Mouse (Mus musculus) MEL (cell line): Measurements from ENCODE around the gene Atp1a3. TPM values are rescaled to one million over a fixed set of nuclear protein-coding genes. Genes with fewer than 3 reads are reported as not detected.

ENCODE experiments used
- DNase-seq: peaks from one replicate; pipeline ENCODE4 v3.0.0; 2011; ENCODE audit warnings: low read depth, low spot score
- H3K27ac ChIP-seq: 2 replicates; pipeline ENCODE4 v1.5.1; 2012; ENCODE audit warnings: low read depth, mild to moderate bottlenecking, control low read depth, low read length, moderate library complexity; ENCODE audit not compliant: control insufficient read depth
- H3K27me3 ChIP-seq, 2 experiments: fragments of 150-350 bp in 1 of 2; sonication (generic) in 1 of 2; 2 replicates each; pipeline ENCODE4 v1.6.1; 2012; ENCODE audit warnings: low read length in 2 of 2, mild to moderate bottlenecking in 2 of 2, improper control_type of control experiment in 1 of 2, moderate library complexity in 1 of 2; ENCODE audit not compliant: insufficient read depth in 2 of 2, control insufficient read depth in 1 of 2
- H3K36me3 ChIP-seq, 2 experiments: 2 replicates each; pipeline ENCODE4 v1.6.1; 2012 to 2014; ENCODE audit warnings: low read length in 2 of 2, improper control_type of control experiment in 1 of 2, inconsistent platforms in 1 of 2, mild to moderate bottlenecking in 1 of 2; ENCODE audit not compliant: insufficient read depth in 2 of 2, control insufficient read depth in 1 of 2
- H3K4me1 ChIP-seq, 2 experiments: fragments of 150-350 bp in 1 of 2; sonication (generic) in 1 of 2; 2 replicates each; pipeline ENCODE4 v1.6.1; 2012; ENCODE audit warnings: low read length in 2 of 2, improper control_type of control experiment in 1 of 2, mild to moderate bottlenecking in 1 of 2; ENCODE audit not compliant: insufficient read depth in 2 of 2, control insufficient read depth in 1 of 2
- H3K4me3 ChIP-seq, 2 experiments: fragments of 150-350 bp in 1 of 2; sonication (generic) in 1 of 2; 2 replicates each; pipeline ENCODE4 v1.5.1; 2012; ENCODE audit warnings: low read depth in 2 of 2, low read length in 2 of 2, mild to moderate bottlenecking in 2 of 2, moderate library complexity in 2 of 2, control low read depth in 1 of 2, improper control_type of control experiment in 1 of 2; ENCODE audit not compliant: control insufficient read depth in 1 of 2, insufficient read depth in 1 of 2
- H3K79me2 ChIP-seq: 2 replicates; pipeline ENCODE4 v1.6.1; 2012; ENCODE audit warnings: mild to moderate bottlenecking, low read length, moderate library complexity; ENCODE audit not compliant: control insufficient read depth, poor library complexity, insufficient read depth
- H3K9ac ChIP-seq: 2 replicates; pipeline ENCODE4 v1.6.1; 2012; ENCODE audit warnings: low read depth, mild to moderate bottlenecking, control low read depth, low read length, moderate library complexity; ENCODE audit not compliant: control insufficient read depth, poor library complexity, severe bottlenecking
- H3K9me3 ChIP-seq: fragments of 150-350 bp; sonication (generic); replicated peaks from 2 replicates; pipeline ENCODE4 v1.6.1; 2012; ENCODE audit warnings: mild to moderate bottlenecking, low read length, improper control_type of control experiment, moderate library complexity; ENCODE audit not compliant: insufficient read depth
- CTCF ChIP-seq, 3 experiments: IDR thresholded peaks in 2 of 3; conservative IDR thresholded peaks in 1 of 3; 2 replicates each; pipeline ENCODE4 v1.5.1; 2011 to 2012; ENCODE audit warnings: low read length in 3 of 3, low read depth in 2 of 3, mild to moderate bottlenecking in 2 of 3, improper control_type of control experiment in 1 of 3, inconsistent platforms in 1 of 3, mixed read lengths in 1 of 3, moderate library complexity in 1 of 3; ENCODE audit not compliant: control insufficient read depth in 1 of 3, insufficient read depth in 1 of 3, poor library complexity in 1 of 3, severe bottlenecking in 1 of 3
- GATA1 ChIP-seq: IDR thresholded peaks from 2 replicates; pipeline ENCODE4 v1.6.1; 2011; ENCODE audit warnings: low read depth, low read length, improper control_type of control experiment
- HCFC1 ChIP-seq: IDR thresholded peaks from 2 replicates; pipeline ENCODE4 v1.6.1; 2012; ENCODE audit warnings: low read depth, mild to moderate bottlenecking, inconsistent platforms, low read length, improper control_type of control experiment, moderate library complexity
- MAFK ChIP-seq: IDR thresholded peaks from 2 replicates; pipeline ENCODE4 v1.6.1; 2011; ENCODE audit warnings: low read depth, mild to moderate bottlenecking, low read length, improper control_type of control experiment, borderline replicate concordance
- MAZ ChIP-seq: IDR thresholded peaks from 2 replicates; pipeline ENCODE4 v1.6.1; 2012; ENCODE audit warnings: low read depth, mild to moderate bottlenecking, inconsistent platforms, low read length, improper control_type of control experiment
- MEF2A ChIP-seq: IDR thresholded peaks from 2 replicates; pipeline ENCODE4 v1.6.1; 2014; ENCODE audit warnings: low read depth, mild to moderate bottlenecking, inconsistent platforms, low read length, improper control_type of control experiment; ENCODE audit not compliant: poor library complexity, insufficient replicate concordance, severe bottlenecking; ENCODE audit errors: extremely low read depth
- MYB ChIP-seq: IDR thresholded peaks from 2 replicates; pipeline ENCODE4 v1.6.1; 2011; ENCODE audit warnings: mild to moderate bottlenecking, low read depth, low read length, improper control_type of control experiment
- NELFE ChIP-seq: IDR thresholded peaks from 2 replicates; pipeline ENCODE4 v1.6.1; 2011; ENCODE audit warnings: low read depth, low read length, improper control_type of control experiment
- NRF1 ChIP-seq: IDR thresholded peaks from 2 replicates; pipeline ENCODE4 v1.6.1; 2014; ENCODE audit warnings: low read depth, mild to moderate bottlenecking, inconsistent platforms, low read length, improper control_type of control experiment, moderate library complexity; ENCODE audit not compliant: poor library complexity, insufficient read depth, severe bottlenecking
- POLR2A ChIP-seq, 2 experiments: IDR thresholded peaks; 2 replicates each; pipeline ENCODE4 v1.6.1; 2011 to 2012; ENCODE audit warnings: low read length in 2 of 2, mild to moderate bottlenecking in 2 of 2, control low read depth in 1 of 2, improper control_type of control experiment in 1 of 2, low read depth in 1 of 2, moderate library complexity in 1 of 2; ENCODE audit not compliant: control insufficient read depth in 1 of 2, insufficient read depth in 1 of 2, poor library complexity in 1 of 2
- RCOR1 ChIP-seq: IDR thresholded peaks from 2 replicates; pipeline ENCODE4 v1.6.1; 2012; ENCODE audit warnings: low read depth, mild to moderate bottlenecking, inconsistent platforms, low read length, improper control_type of control experiment
- SMC3 ChIP-seq: IDR thresholded peaks from 2 replicates; pipeline ENCODE4 v1.6.1; 2011; ENCODE audit warnings: low read depth, low read length, improper control_type of control experiment
- TAL1 ChIP-seq: IDR thresholded peaks from 2 replicates; pipeline ENCODE4 v1.6.1; 2012; ENCODE audit warnings: mild to moderate bottlenecking, inconsistent platforms, low read length, moderate library complexity, mixed read lengths
- USF1 ChIP-seq: IDR thresholded peaks from 2 replicates; pipeline ENCODE4 v1.6.1; 2014; ENCODE audit warnings: low read depth, mild to moderate bottlenecking, inconsistent platforms, low read length, improper control_type of control experiment, moderate library complexity
- USF2 ChIP-seq, 2 experiments: IDR thresholded peaks; 2 replicates each; pipeline ENCODE4 v1.6.1; 2011 to 2012; ENCODE audit warnings: improper control_type of control experiment in 2 of 2, low read length in 2 of 2, borderline replicate concordance in 1 of 2, inconsistent platforms in 1 of 2, low read depth in 1 of 2, mild to moderate bottlenecking in 1 of 2; ENCODE audit not compliant: insufficient read depth in 1 of 2
- ZC3H11A ChIP-seq: IDR thresholded peaks from 2 replicates; pipeline ENCODE4 v1.6.1; 2012; ENCODE audit warnings: low read depth, mild to moderate bottlenecking, inconsistent platforms, low read length, improper control_type of control experiment
- ZKSCAN1 ChIP-seq: IDR thresholded peaks from 2 replicates; pipeline ENCODE4 v1.6.1; 2012; ENCODE audit warnings: low read depth, mild to moderate bottlenecking, inconsistent platforms, low read length, improper control_type of control experiment, moderate library complexity
- ZMIZ1 ChIP-seq: IDR thresholded peaks from 2 replicates; pipeline ENCODE4 v1.6.1; 2012; ENCODE audit warnings: low read depth, mild to moderate bottlenecking, inconsistent platforms, low read length, improper control_type of control experiment, moderate library complexity
- polyA plus RNA-seq, 2 experiments: library from polyadenylated mRNA; stranded (reverse) in 1 of 2; unstranded in 1 of 2; fragments of >175 nt in 1 of 2; fragments of >200 nt in 1 of 2; gene quantifications; 2 replicates each; pipeline versions ENCODE4 v1.2.1 to v1.2.4; 2012; ENCODE audit warnings: low replicate concordance in 2 of 2, low read depth in 1 of 2; ENCODE audit not compliant: insufficient read length in 2 of 2, insufficient read depth in 1 of 2, missing spikeins in 1 of 2
- total RNA-seq: library from RNA; depleted of rRNA; stranded (reverse); fragments of 300-350 nt; gene quantifications from 2 replicates; pipeline ENCODE4 v1.2.3, GENCODE M21; 2012; rRNA removed

Atp1a3 gene
- total RNA-seq: 0.19 and 0.26 TPM in 2 replicates
- 1 to 10 TPM in 1 of 2 experiments, not detected in 1; 3.5 TPM for polyA plus RNA-seq

DNA sequence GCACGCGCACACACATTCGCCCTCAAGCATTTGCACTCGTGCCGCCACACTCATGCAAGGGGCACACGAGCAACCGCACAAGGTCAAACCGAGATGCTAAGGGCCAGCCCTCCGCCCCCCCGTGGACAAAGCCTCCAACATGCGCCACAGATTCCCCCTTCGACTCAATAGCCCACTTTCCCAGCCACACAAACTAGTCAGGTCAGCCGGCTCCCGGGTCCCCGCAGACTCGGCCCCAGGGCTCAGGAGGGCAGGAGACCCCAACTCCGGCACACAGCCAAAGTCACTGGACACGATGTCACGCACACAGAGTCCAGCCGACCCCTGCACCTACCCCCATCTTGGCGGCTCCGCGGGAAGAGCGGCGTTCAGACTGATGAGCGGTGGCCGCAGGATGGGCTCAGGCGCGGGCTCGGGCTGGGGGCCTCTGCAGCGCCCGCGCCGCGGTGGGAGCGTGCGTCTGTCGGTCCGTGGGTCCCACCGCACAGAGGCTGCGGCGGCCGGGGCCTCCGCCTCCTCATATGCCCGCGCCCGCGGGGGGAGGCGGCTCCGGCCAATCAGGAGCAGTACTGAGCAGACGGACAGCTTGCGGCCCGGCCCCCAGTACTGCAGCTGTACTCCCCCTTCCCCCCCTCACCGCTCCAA, at the start of gene Atp1a3:
Gene Atp1a3, minus strand, starts transcription at position 538 of the 645 bp plus-strand sequence.
- no peaks in the 10 kb centered on the region for H3K36me3 ChIP-seq
- H3K9ac ChIP-seq: no peak within 1 kb of the TSS
- no peaks in the 10 kb centered on the region for H3K79me2 ChIP-seq
- no peaks in the 10 kb centered on the region; a peak in 1 of 4 replicates for H3K27me3 ChIP-seq
- H3K4me3 ChIP-seq: no peak within 1 kb of the TSS
- H3K27ac ChIP-seq: no peak within 1 kb of the TSS
- no peaks in the 10 kb centered on the region for H3K4me1 ChIP-seq
- H3K9me3 ChIP-seq: no peaks in the 10 kb centered on the region
- no peak for TF ChIP-seq MYB
- no peak for TF ChIP-seq MEF2A
- TF ChIP-seq USF2 (IDR thresholded peaks at IDR 0.05; ENCODE audit: borderline replicate concordance in 1 of 2, insufficient read depth in 1 of 2, low read depth in 1 of 2, low read length in 2 of 2): no peak
- TF ChIP-seq GATA1: no peak
- TF ChIP-seq TAL1: no peak
- no peak for TF ChIP-seq RCOR1
- TF ChIP-seq ZMIZ1: no peak
- no peak for TF ChIP-seq MAZ
- no peak for TF ChIP-seq POLR2A (IDR thresholded peaks at IDR 0.05; ENCODE audit: control insufficient read depth in 1 of 2, insufficient read depth in 1 of 2, low read depth in 1 of 2, low read length in 2 of 2, poor library complexity in 1 of 2)
- no peak for TF ChIP-seq ZKSCAN1
- TF ChIP-seq NRF1: no peak
- no peak for TF ChIP-seq CTCF (IDR thresholded peaks at IDR 0.05 in 2 of 3, conservative IDR thresholded peaks at IDR 0.05 in 1 of 3; ENCODE audit: control insufficient read depth in 1 of 3, insufficient read depth in 1 of 3, low read depth in 2 of 3, low read length in 3 of 3, poor library complexity in 1 of 3, severe bottlenecking in 1 of 3)
- no peak for DNase-seq

DNA sequence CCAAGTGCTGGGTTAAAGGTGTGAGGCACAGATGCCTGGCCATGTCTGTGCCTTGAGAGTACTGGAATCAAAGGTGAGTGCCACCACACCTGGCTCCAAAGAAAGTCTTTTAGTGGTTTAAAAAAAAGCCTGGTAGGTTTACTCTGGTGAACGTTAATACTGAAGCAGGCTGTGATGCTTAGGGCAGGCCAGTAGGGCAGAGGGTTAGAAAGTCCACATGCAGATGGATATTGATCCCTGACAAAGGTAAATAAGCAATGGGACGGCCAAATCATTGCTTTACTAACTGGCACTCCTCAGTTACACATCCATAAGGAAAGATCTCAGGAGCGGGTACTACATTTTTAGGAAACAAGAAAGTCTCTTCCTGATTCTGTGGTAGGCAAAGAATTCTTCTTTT, 46.8 kb upstream of the Atp1a3 start:
- no peak overlapping the region for H3K27ac ChIP-seq
- no peaks in the 10 kb centered on the region; a peak in 1 of 4 replicates for H3K36me3 ChIP-seq
- H3K9ac ChIP-seq: no peak overlapping the region

More for the DNA sequence above, 46.8 kb upstream of the Atp1a3 start:
- no peak for TF ChIP-seq HCFC1
- TF ChIP-seq USF1: no peak
- no peak for TF ChIP-seq MYB
- TF ChIP-seq ZC3H11A: no peak
- no peak for TF ChIP-seq SMC3
- no peak for TF ChIP-seq NELFE
- no peak for TF ChIP-seq MAFK
- TF ChIP-seq, all 39 proteins: peak for 0
- Histone ChIP-seq H3K79me2 (no peaks in the 10 kb centered on the region), H3K4me1 (no peaks in the 10 kb centered on the region), H3K9me3 (no peaks in the 10 kb centered on the region), H3K27me3 (no peaks in the 10 kb centered on the region), H3K4me3 (no peak overlapping the region)
- DNase-seq: no peak
